Mouse (Mus musculus): Measurements from ENCODE around the gene Sdc4. TPM values are rescaled to one million over a fixed set of nuclear protein-coding genes. Genes with fewer than 3 reads are reported as not detected.

Gene Sdc4
- polyA plus RNA-seq (2015; fragmentation: Nextera tagmentation; extraction: Ambion mirVana) = 9.4 and 10.4 TPM in 2 replicates

DNA sequence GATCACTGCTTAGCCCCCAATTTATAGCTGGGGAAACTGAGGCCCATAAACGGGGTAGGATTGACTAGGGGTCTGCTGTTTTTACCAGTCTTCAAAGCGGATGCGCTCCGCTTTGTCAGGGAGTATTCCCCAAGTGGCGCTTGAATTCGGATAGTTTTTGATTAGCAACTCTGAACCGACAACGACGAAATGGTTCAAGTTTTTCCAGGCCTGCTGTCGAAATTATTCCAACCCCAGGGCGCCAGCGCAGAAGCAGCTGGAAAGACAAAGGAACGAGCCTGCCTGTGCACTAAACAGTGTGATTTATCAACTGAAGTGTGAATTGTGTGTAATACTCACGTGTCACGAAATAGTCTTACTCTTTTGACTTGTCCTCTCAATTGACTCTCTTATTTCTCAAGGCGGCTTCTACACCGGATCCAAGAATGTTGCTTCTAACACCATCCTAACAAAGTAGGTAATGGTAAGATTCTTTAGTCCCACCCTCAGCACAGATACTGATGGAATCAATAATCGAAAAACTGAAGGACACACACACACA lies at the start of gene Sdc4:
Gene Sdc4 (minus strand): TSS at position 428 of the 541 bp plus-strand sequence.
- peak within 1 kb of the TSS; percentile 97 for H3K4me2 ChIP-seq
- no peaks in the 10 kb centered on the region for H3K36me3 ChIP-seq
- H3K9me3 ChIP-seq = no peaks in the 10 kb centered on the region
- H3K27ac ChIP-seq (replicated peaks) = no peak within 1 kb of the TSS
- peaks cover 17% of the 10 kb centered on the region for H3K4me1 ChIP-seq (replicated peaks)
- H3K27me3 ChIP-seq = peaks cover 11% of the 10 kb centered on the region
- peak within 1 kb of the TSS; percentile 53 for H3K4me3 ChIP-seq
- ATAC-seq (ENCODE audit: low FRiP score, low read depth) = no peak
- H3K9ac ChIP-seq = peak within 1 kb of the TSS; percentile 50
- 5% methylated on average over 18 of the region's 18 CpGs for WGBS

GRCm38 (mm10) chr2:164487812-164488211 lies 44.1 kb upstream of the Sdc4 start:
- Histone ChIP-seq H3K4me1 (replicated peaks) (peaks cover 17% of the 10 kb centered on the region), H3K27ac (replicated peaks) (no peak overlapping the region)

DNA sequence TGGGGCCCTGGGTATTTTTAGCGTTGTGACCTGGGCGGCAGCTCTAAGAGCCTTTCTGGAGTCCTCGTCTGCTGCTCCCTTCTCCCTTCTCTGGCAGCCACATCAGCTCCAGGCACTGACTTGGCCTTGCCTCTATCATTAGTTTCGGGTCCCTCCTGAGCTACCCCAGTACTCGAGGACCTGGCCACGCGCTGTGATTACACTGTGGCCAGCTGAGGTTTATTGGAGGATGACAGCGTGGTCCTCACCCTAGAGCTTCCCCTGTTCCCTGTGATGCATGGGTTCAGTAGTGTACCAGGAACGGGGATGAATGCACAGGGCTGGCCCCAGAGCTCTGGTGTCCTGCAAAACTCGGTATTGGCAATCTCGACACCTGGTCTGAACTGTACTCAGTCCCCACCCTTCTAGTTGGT lies 43.4 kb upstream of the Sdc4 start:
- Histone ChIP-seq H3K27ac (replicated peaks) (no peak overlapping the region), H3K4me2 (peak overlapping the region; percentile 98), H3K4me3 (peak overlapping the region; percentile 64), H3K36me3 (peaks cover 16% of the 10 kb centered on the region), H3K4me1 (replicated peaks) (peaks cover 17% of the 10 kb centered on the region), H3K9ac (peak overlapping the region; percentile 60), H3K27me3 (0 out of 2 replicates have a peak, but pooled peaks cover 3% of the 10 kb centered on the region), H3K9me3 (no peaks in the 10 kb centered on the region)
- peak; percentile 42; the same call in 1 of the 2 replicates for ATAC-seq (ENCODE audit: low FRiP score, low read depth)
- 12% methylated on average over 11 of the region's 11 CpGs for WGBS

More at GRCm38 (mm10) chr2:164487812-164488211, 44.1 kb upstream of the Sdc4 start:
- 0 out of 2 replicates have a peak overlapping the region, but pooled peaks have one; percentile 64 for H3K4me3 ChIP-seq
- H3K27me3 ChIP-seq = 0 out of 2 replicates have a peak, but pooled peaks cover 3% of the 10 kb centered on the region
- WGBS = 54% methylated on average over 9 of the region's 9 CpGs
- H3K9ac ChIP-seq = no peak overlapping the region
- H3K9me3 ChIP-seq = no peaks in the 10 kb centered on the region
- H3K4me2 ChIP-seq = peak overlapping the region; percentile 98
- no peak for ATAC-seq (ENCODE audit: low FRiP score, low read depth)
- peaks cover 16% of the 10 kb centered on the region for H3K36me3 ChIP-seq

DNA sequence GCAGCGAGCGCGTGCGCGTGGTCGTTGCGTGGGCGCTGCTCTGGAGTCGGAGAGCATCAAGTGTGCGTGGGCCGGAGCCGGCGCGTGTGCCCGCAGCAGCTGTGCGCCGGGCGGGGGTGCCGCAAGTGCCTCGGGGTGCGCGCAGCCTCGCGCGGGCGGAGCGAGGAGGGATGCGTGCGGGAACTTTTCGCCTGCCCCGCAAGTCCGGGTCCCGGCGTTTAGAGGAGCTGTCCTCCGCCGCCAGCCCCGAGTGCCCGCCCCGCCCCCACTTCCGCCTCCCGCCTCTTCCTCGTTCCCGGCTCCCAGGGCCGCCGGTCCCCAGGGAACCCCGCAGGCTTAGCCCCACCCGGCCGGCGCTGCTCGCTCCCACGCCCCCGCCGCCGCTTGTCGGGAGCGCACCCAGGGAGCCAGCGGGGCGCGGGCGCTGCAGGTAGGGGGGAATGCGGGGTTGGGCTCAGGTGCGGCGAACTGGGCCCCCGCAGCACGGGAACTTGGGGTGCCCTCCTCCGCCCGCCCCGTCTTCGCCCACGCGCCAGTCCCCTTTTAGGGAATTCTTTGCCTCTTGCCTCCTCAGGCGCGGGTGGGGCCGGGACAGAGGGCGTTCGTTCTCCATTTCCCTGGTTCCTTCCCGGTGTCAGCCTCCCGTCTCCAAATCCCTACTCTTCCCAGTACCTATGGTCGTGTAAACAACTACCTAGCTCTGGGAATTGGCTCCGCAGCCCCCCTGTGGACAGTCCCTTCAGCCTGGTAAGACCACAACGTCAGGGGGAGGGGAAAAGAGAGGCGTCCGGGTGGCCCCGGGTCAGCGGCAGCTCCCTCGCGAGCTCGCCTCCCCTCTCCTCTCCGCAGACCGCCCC lies 42.8 kb upstream of the Sdc4 start:
- Histone ChIP-seq H3K9ac (peak overlapping the region; percentile 60), H3K9me3 (no peaks in the 10 kb centered on the region), H3K4me2 (peak overlapping the region; percentile 98), H3K36me3 (peaks cover 16% of the 10 kb centered on the region), H3K4me3 (peak overlapping the region; percentile 64), H3K27ac (replicated peaks) (peak overlapping the region; percentile 28), H3K27me3 (0 out of 2 replicates have a peak, but pooled peaks cover 3% of the 10 kb centered on the region), H3K4me1 (replicated peaks) (peaks cover 17% of the 10 kb centered on the region)
- ATAC-seq (ENCODE audit: low FRiP score, low read depth) = peak; percentile 81
- WGBS = under 1% methylated on average over 65 of the region's 90 CpGs

DNA sequence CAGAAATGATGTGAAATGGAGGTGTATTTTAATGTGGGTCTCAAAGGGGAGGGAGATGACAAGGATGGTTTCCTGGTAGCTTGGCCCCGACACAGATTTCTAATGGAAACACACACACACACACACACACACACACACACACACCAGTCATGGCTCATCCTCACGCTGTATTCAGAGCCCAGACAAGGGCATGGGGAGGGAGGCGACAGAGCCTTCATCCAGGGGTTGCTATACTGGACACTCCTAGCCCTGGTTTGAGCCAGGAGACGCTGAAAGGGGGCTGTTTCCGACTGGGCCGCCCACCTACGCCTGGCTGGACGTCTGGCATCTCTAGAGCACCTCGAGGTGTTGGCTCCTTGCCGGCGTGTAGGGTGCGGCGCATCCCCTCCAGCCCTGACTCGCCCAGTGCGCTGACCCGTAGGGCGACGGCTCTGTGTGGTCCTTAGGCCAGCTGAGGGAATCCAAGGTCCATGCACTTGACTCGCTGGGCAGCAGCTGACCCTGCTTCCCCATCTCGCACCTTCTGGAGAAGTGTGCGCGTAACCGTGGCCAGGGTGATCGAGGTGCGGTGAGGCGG lies 42.1 kb upstream of the Sdc4 start, which contains the start of gene Dbndd2:
Gene Dbndd2 (plus strand): TSS at position 426 of the 577 bp plus-strand sequence.
- peak; percentile 62 for ATAC-seq (ENCODE audit: low FRiP score, low read depth)
- Histone ChIP-seq H3K9ac (peak within 1 kb of the TSS; percentile 60), H3K27me3 (0 out of 2 replicates have a peak, but pooled peaks cover 3% of the 10 kb centered on the region), H3K27ac (replicated peaks) (peak within 1 kb of the TSS; percentile 28), H3K9me3 (no peaks in the 10 kb centered on the region), H3K4me1 (replicated peaks) (peaks cover 17% of the 10 kb centered on the region), H3K4me3 (peak within 1 kb of the TSS; percentile 64), H3K36me3 (peaks cover 16% of the 10 kb centered on the region), H3K4me2 (peak within 1 kb of the TSS; percentile 98)
- WGBS = 2% methylated on average over 26 of the region's 26 CpGs

- Histone ChIP-seq H3K4me1 (replicated peaks) (no peaks in the 10 kb centered on the region), H3K36me3 (peaks cover 34% of the 10 kb centered on the region), H3K4me2 (no peak within 1 kb of the TSS), H3K9me3 (no peaks in the 10 kb centered on the region), H3K27ac (replicated peaks) (no peak within 1 kb of the TSS), H3K4me3 (no peak within 1 kb of the TSS), H3K27me3 (no peaks in the 10 kb centered on the region), H3K9ac (no peak within 1 kb of the TSS)
- 81% methylated on average over 6 of the region's 6 CpGs for WGBS
- no peak for ATAC-seq (ENCODE audit: low FRiP score, low read depth)
These were observed 29.9 kb upstream of the Sdc4 start, which contains the start of gene Trp53tg5 for GRCm38 (mm10) chr2:164473624-164474023. Gene Trp53tg5 (minus strand): TSS chr2:164473724.

DNA sequence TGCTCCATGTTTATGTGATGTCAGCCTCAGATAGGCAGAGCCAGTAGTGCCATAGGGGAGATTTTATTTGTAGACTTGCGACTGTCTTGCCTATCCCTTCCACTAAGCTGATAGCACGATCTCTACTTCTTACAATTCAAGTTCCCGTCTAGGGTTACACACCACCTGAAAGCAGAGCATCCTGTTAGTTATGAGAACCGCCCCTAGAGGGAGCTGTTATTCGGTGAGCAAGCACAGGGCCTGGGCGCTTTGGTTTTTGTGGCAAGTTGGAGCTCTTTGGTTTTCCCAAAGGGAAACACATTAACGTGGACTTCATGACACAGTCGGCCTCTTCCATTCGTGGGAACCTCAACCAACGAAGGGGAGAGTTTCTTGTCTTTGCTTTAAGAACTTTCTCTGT lies 26.6 kb upstream of the Sdc4 start:
- no peak for ATAC-seq (ENCODE audit: low FRiP score, low read depth)
- Histone ChIP-seq H3K27ac (replicated peaks) (no peak overlapping the region), H3K9ac (no peak overlapping the region), H3K27me3 (no peaks in the 10 kb centered on the region), H3K4me3 (no peak overlapping the region), H3K4me2 (no peak overlapping the region), H3K36me3 (peaks cover 43% of the 10 kb centered on the region), H3K9me3 (no peaks in the 10 kb centered on the region), H3K4me1 (replicated peaks) (no peaks in the 10 kb centered on the region)
- 33% methylated on average over 10 of the region's 10 CpGs for WGBS

GRCm38 (mm10) chr2:164466787-164467186 lies 23.1 kb upstream of the Sdc4 start:
- Histone ChIP-seq H3K27me3 (no peaks in the 10 kb centered on the region), H3K9me3 (no peaks in the 10 kb centered on the region), H3K27ac (replicated peaks) (no peak overlapping the region), H3K4me1 (replicated peaks) (peaks cover 16% of the 10 kb centered on the region), H3K4me3 (no peak overlapping the region), H3K4me2 (no peak overlapping the region), H3K9ac (no peak overlapping the region), H3K36me3 (peaks cover 51% of the 10 kb centered on the region)
- WGBS = 87% methylated on average over 5 of the region's 5 CpGs
- ATAC-seq (ENCODE audit: low FRiP score, low read depth) = no peak

GRCm38 (mm10) chr2:164465161-164465560 lies 21.5 kb upstream of the Sdc4 start:
- Histone ChIP-seq H3K27me3 (no peaks in the 10 kb centered on the region), H3K36me3 (peaks cover 41% of the 10 kb centered on the region), H3K4me3 (no peak overlapping the region), H3K4me1 (replicated peaks) (peaks cover 18% of the 10 kb centered on the region), H3K27ac (replicated peaks) (no peak overlapping the region), H3K9ac (no peak overlapping the region), H3K9me3 (no peaks in the 10 kb centered on the region), H3K4me2 (no peak overlapping the region)
- ATAC-seq (ENCODE audit: low FRiP score, low read depth) = no peak

DNA sequence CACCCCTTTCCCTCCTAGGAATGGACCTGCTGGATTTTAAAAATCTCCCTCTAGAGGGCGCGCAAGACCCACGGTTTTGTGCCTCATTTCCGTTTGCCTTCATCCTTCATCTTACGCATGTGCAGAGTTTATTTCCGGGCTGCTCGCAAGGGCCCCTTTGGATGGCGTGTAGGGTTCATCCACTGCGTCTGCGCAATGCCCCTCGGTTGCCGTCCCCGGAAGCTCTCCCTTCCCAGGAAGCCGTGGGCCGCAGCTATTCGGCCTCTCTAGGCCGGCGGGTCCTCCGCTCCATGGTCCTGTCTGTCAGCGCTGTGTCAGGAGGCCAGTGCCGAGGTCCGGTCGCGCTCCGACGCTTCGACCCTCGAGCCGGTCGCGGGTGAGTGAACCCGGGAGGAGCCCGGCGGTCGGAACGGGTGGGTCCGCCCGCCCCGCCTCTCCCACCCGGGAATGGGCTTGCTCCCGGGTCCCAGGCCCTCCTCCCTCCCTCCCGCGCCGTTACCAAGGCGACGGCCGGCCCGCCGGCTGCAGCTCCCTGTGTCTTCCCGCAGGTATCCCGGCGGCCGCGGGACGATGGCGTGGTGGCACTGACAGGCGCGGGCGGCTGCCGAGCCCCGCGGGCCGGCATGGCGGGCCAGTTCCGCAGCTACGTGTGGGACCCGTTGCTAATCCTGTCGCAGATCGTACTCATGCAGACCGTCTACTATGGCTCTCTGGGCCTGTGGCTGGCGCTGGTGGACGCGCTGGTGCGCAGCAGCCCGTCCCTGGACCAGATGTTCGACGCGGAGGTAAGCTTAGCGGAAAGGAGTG lies 17.3 kb upstream of the Sdc4 start, which contains the start of gene Gm20458:
Gene Gm20458 (plus strand): TSS at position 223 of the 807 bp plus-strand sequence.
- Histone ChIP-seq H3K27ac (replicated peaks) (peak within 1 kb of the TSS; percentile 91), H3K4me2 (peak within 1 kb of the TSS; percentile 71), H3K9ac (peak within 1 kb of the TSS; percentile 62), H3K9me3 (no peaks in the 10 kb centered on the region), H3K4me3 (peak within 1 kb of the TSS; percentile 56), H3K27me3 (no peaks in the 10 kb centered on the region), H3K4me1 (replicated peaks) (peaks cover 18% of the 10 kb centered on the region), H3K36me3 (peaks cover 18% of the 10 kb centered on the region)
- ATAC-seq (ENCODE audit: low FRiP score, low read depth) = peak; percentile 99
- under 1% methylated on average over 70 of the region's 79 CpGs for WGBS

DNA sequence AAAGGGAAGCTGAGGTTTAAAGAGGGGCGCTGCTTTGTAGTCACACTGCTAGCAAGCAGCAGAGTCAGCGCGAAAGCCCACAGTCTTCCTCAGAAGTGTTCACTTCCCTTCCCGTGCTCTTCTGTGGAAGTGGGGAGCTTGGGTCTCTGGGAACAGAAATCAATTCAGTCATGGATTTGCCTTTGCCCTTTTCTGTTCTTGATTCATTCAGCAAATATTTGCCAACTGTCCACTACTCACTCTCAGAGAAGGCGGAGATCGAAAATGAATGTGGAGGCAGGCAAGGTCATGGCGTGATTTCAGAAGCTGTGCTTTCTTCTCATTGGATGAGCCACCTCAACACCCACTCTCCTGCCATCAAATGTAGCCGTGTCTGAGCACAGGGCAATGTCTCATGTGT lies 14.8 kb upstream of the Sdc4 start:
- Histone ChIP-seq H3K4me2 (no peak overlapping the region), H3K9me3 (no peaks in the 10 kb centered on the region), H3K4me3 (no peak overlapping the region), H3K27ac (replicated peaks) (no peak overlapping the region), H3K4me1 (replicated peaks) (peaks cover 18% of the 10 kb centered on the region), H3K27me3 (no peaks in the 10 kb centered on the region), H3K9ac (no peak overlapping the region), H3K36me3 (peaks cover 5% of the 10 kb centered on the region; the same call in 1 of the 2 replicates)
- ATAC-seq (ENCODE audit: low FRiP score, low read depth) = no peak
- 91% methylated on average over 8 of the region's 8 CpGs for WGBS

All from hindbrain, embryonic 15.5 days (tissue).